Mouse (Mus musculus) brain, embryonic 14.5 days (tissue): ENCODE data around the gene Pcyt1b. TPM values are rescaled to one million over a fixed set of nuclear protein-coding genes. Genes with fewer than 3 reads are reported as not detected.

Experiments used
- DNase-seq: peaks from one replicate; pipeline ENCODE4 v3.0.0-alpha.2; 2011; ENCODE audit warnings: low read depth
- CTCF ChIP-seq: fragments of 200-500 bp; IDR thresholded peaks from 2 replicates; pipeline ENCODE4 v1.5.1; 2012; ENCODE audit warnings: inconsistent platforms, mild to moderate bottlenecking, moderate library complexity, borderline replicate concordance; ENCODE audit not compliant: insufficient read depth, insufficient read length; ENCODE audit errors: extremely low read depth
- POLR2A ChIP-seq: fragments of 200-500 bp; IDR thresholded peaks from 2 replicates; pipeline ENCODE4 v1.6.1; 2012; ENCODE audit warnings: mild to moderate bottlenecking, inconsistent platforms, borderline replicate concordance; ENCODE audit not compliant: poor library complexity, insufficient read depth, insufficient read length, severe bottlenecking; ENCODE audit errors: extremely low read depth
- polyA plus RNA-seq: library from polyadenylated mRNA; depleted of rRNA; stranded (reverse); fragments of >200 nt; gene quantifications from 2 replicates; pipeline ENCODE4 v1.2.3, GENCODE M21; 2012

The Pcyt1b gene
- polyA plus RNA-seq, 1 experiment: 29.1 TPM

GRCm38 (mm10) chrX:93674836-93675795 is 20.5 kb downstream of the Pcyt1b start:
- TF ChIP-seq CTCF (no peak), POLR2A (no peak)

GRCm38 (mm10) chrX:93676228-93676627 is 21.6 kb downstream of the Pcyt1b start:
- DNase-seq: no peak
- TF ChIP-seq CTCF (no peak), POLR2A (no peak)

More at GRCm38 (mm10) chrX:93674836-93675795, 20.5 kb downstream of the Pcyt1b start:
- DNase-seq: peak; percentile 92

- TF ChIP-seq POLR2A (no peak), CTCF (no peak)
- DNase-seq: no peak
Measured at GRCm38 (mm10) chrX:93689287-93689686, 34.6 kb downstream of the Pcyt1b start.

DNA sequence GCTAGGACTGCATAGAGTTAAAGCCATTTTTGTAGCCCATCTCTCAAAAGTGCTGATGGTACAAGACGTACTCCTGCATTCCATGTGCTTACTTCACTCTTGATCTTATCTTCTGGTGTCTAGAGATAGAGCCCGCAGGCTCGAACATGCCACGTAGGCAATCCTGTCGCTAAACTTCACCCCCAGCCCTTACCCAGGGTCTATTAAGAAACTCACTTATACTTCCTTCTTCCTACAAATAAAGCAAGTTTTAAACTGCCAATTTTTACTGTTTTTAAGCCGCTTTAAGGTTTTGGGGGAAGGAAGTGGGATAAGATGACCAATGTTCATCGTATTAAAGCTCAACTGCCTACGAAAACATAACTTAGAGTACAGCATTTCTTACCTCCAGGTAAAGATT is 36.0 kb downstream of the Pcyt1b start:
- no peak for DNase-seq
- TF ChIP-seq POLR2A (no peak), CTCF (no peak)

GRCm38 (mm10) chrX:93697596-93697995 is 42.9 kb downstream of the Pcyt1b start:
- TF ChIP-seq POLR2A (no peak), CTCF (no peak)

DNA sequence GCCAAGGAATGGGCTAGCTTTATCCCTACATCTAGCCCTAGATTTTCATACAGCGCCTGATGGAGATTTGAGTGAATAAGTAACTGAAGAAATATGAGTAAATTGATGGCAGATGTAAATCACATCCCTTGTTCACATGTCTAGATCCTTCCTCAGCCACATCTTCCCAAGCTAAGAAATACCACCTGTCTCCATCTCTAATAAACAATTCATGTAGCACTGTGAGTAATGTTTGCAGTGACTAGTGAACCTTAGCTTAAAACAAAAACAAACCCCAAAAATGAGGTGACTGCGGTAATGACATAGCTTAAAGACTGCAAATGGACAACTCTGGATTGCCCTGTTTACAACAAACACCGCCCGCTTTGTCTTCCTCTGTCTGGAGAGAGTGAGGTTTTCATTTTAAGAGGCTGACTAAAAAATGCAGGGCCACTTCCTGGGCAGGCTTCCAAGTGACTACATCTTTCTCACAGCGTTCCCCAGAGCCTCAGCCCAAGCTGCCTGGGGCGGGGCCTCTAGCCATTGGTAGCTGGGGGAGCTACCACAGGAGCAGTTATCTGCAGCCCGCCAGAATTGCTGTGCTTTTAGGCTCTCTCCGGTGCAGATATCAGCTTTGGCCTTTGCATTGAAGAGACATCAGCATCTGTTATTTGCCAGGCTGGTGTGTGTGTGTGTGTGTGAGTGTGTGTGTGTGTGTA is 46.0 kb downstream of the Pcyt1b start:
- DNase-seq: peak; percentile 86
- TF ChIP-seq CTCF (no peak), POLR2A (no peak)

More at GRCm38 (mm10) chrX:93697596-93697995, 42.9 kb downstream of the Pcyt1b start:
- DNase-seq: no peak

DNA sequence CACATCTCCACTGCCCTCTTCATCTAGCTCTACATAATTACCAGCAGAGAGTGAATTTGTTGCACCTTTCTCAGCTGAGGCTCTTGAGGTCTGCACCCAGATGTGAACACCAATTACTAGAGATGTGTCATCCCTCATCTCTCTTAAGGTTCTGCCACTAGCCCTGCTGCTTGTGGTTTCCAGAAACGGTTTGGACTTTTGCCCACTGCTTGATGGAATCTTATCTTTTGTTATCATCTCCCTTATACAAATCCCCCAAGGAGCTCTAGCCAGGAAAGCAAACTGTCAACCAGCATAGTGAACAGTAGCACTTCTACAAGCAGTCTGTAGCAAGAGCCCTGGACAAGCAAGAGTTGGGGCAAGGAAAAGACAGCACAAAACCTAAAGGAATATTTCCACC is 57.9 kb downstream of the Pcyt1b start:
- TF ChIP-seq POLR2A: no peak
- no peak for TF ChIP-seq CTCF
- no peak for DNase-seq

DNA sequence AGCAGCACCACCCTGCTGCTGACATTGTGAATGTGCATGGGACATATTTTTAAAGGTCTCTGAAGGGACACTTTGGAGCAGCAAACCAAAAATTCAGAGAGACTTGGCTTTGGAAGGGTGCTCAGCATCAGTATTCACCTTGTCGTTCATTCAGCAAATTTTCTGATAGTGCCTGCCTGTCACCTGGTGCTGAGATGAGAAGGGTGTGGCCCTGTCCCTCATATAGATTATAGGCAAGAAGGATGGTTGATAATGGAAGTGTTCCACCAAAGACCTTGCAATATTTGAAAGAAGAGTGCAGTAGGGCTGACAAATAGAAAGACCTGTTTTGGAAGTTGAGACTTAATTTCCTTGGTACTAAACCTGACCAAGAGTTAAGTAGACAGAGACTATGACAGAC is 74.9 kb downstream of the Pcyt1b start:
- no peak for TF ChIP-seq POLR2A
- TF ChIP-seq CTCF: no peak
- no peak for DNase-seq

- no peak for TF ChIP-seq POLR2A
- no peak for TF ChIP-seq CTCF
Measured at GRCm38 (mm10) chrX:93730854-93731253, 76.2 kb downstream of the Pcyt1b start.

DNA sequence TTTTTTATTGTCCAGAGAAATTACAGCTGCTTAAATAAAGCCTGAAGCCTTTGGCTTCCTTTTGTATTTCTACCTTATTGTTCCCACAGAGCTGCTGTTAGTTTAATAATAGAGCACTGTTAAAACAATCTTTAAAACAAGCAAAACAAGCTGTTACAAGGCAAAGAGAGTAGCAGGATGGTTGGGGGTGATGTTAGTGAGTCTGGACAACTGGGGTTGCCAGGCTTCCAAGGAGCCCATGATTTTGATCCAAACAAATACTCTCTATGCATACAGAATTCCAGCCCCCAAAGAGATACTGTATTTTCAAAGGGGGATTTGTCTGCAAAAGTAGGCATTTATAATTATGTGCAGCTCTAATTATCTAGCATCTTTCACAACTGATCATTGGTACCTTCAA is 77.7 kb downstream of the Pcyt1b start:
- DNase-seq: peak; percentile 37
- TF ChIP-seq CTCF (no peak), POLR2A (no peak)

More at GRCm38 (mm10) chrX:93730854-93731253, 76.2 kb downstream of the Pcyt1b start:
- DNase-seq: no peak
